Mouse (Mus musculus) CH12.LX (cell line): ENCODE data around the gene Creb1.

Experiments
- CTCF ChIP-seq, 2 experiments: IDR thresholded peaks in 1 of 2; conservative IDR thresholded peaks in 1 of 2; 2 replicates each; pipeline ENCODE4 v1.5.1; 2011 to 2012; ENCODE audit warnings: low read depth in 2 of 2, low read length in 2 of 2, improper control_type of control experiment in 1 of 2, inconsistent platforms in 1 of 2, mild to moderate bottlenecking in 1 of 2, moderate library complexity in 1 of 2
- JUND ChIP-seq: conservative IDR thresholded peaks from 2 replicates; pipeline ENCODE4 v1.6.1; 2011; ENCODE audit warnings: low read depth, low read length, improper control_type of control experiment
- USF1 ChIP-seq: IDR thresholded peaks from 2 replicates; pipeline ENCODE4 v1.6.1; 2014; ENCODE audit warnings: low read depth, mild to moderate bottlenecking, inconsistent platforms, low read length, improper control_type of control experiment

- TF ChIP-seq USF1, result no peak
- no peak for TF ChIP-seq CTCF (conservative IDR thresholded peaks at IDR 0.05 in 1 of 2, IDR thresholded peaks at IDR 0.05 in 1 of 2; ENCODE audit: low read depth in 2 of 2, low read length in 2 of 2)
- TF ChIP-seq JUND, result no peak
Observed at GRCm38 (mm10) chr1:64518480-64518879, 14.0 kb upstream of the Creb1 start.
